Mouse (Mus musculus): ENCODE measurements around the gene Adamts18. TPM values are rescaled to one million over a fixed set of nuclear protein-coding genes. Genes with fewer than 3 reads are reported as not detected.

Gene Adamts18
- total and polyA plus RNA-seq, 2 experiments from 2014 or later, result 0.04 to 0.20 TPM

DNA sequence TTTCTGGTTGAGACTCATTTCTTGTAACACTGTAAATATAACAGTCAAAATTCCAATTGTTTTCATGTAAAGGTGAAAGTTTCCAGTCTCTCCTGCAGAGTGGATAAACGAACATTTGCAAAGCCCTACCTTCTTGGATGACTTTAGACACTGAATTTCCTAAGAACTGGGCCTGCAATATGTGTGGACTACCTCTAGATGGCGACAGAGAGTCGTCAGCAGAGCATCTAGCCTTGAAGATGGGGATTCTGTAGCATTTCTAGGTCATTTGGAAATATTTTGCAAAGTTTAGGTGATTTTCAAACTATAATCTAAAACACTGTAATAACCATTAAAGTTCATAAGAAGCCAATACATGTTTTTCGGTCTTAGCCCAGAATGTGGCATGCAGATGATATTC is 3.1 kb upstream of the Adamts18 start:
- whole genome bisulfite sequencing, result 38% methylated on average over 4 of the region's 4 CpGs
- TF ChIP-seq CTCF (IDR thresholded peaks at IDR 0.05; ENCODE audit: low read depth), result peak; percentile 69
- TF ChIP-seq EP300 (IDR thresholded peaks at IDR 0.05; ENCODE audit: low read depth), result no peak
- no peak for ATAC-seq (ENCODE audit: insufficient read depth, low read depth)
- Histone ChIP-seq H3K4me2 (ENCODE audit: low read depth, low read length) (no peak overlapping the region), H3K9ac (replicated peaks; ENCODE audit: low read depth, low read length) (no peak overlapping the region), H3K36me3 (replicated peaks; ENCODE audit: control insufficient read depth, insufficient read depth, low read length) (no peaks in the 10 kb centered on the region), H3K9me3 (replicated peaks; ENCODE audit: control insufficient read depth, low read length) (0 out of 2 replicates have a peak, but pooled peaks cover 3% of the 10 kb centered on the region), H3K4me3 (ENCODE audit: low read depth, low read length) (no peak overlapping the region), H3K27me3 (ENCODE audit: control insufficient read depth, insufficient read depth, low read length) (peaks cover 42% of the 10 kb centered on the region), H3K4me1 (ENCODE audit: control insufficient read depth, insufficient read depth) (0 out of 2 replicates have a peak, but pooled peaks cover 5% of the 10 kb centered on the region), H3K27ac (ENCODE audit: low read depth) (no peak overlapping the region)
- DNase-seq (ENCODE audit: low spot score), result no peak

DNA sequence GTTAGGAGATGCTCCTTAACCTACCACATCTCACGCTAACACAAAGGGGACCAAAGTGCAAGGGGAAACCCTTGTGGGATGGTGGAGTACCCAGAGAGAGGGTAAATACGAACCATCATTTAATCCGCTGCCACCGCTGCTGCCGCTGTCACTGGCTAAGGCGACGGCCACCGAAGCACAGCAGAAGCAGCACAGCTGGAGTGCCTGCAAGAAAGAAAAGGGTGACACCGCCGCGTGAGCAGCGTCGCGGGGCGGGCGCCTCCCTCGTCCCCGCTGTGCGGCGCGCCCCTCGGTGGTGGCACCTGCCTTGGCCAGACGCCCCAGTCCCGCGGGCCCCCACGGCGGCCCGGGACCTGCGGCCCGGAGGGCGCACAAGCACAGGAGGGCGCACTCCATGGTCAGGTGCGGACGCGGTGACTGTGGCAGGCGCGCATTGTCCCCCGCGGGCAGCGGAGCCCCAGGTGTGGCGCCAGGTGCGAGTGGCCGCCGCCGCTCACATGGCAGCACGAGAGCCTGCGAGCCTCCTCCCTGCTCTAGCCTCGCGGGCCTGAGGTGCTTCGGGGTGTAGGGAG is 371 bp downstream of the Adamts18 start:
- TF ChIP-seq EP300 (IDR thresholded peaks at IDR 0.05; ENCODE audit: low read depth) (no peak), CTCF (IDR thresholded peaks at IDR 0.05; ENCODE audit: low read depth) (no peak)
- Histone ChIP-seq H3K4me1 (ENCODE audit: control insufficient read depth, insufficient read depth) (0 out of 2 replicates have a peak, but pooled peaks cover 5% of the 10 kb centered on the region), H3K36me3 (replicated peaks; ENCODE audit: control insufficient read depth, insufficient read depth, low read length) (no peaks in the 10 kb centered on the region), H3K4me3 (ENCODE audit: low read depth, low read length) (peak overlapping the region; percentile 46), H3K27ac (ENCODE audit: low read depth) (no peak overlapping the region), H3K9me3 (replicated peaks; ENCODE audit: control insufficient read depth, low read length) (0 out of 2 replicates have a peak, but pooled peaks cover 3% of the 10 kb centered on the region), H3K9ac (replicated peaks; ENCODE audit: low read depth, low read length) (no peak overlapping the region), H3K4me2 (ENCODE audit: low read depth, low read length) (peak overlapping the region; percentile 62), H3K27me3 (ENCODE audit: control insufficient read depth, insufficient read depth, low read length) (peaks cover 49% of the 10 kb centered on the region)
- DNase-seq (ENCODE audit: low spot score), result no peak
- no peak for ATAC-seq (ENCODE audit: insufficient read depth, low read depth)
- WGBS, result 1% methylated on average over 42 of the region's 50 CpGs

DNA sequence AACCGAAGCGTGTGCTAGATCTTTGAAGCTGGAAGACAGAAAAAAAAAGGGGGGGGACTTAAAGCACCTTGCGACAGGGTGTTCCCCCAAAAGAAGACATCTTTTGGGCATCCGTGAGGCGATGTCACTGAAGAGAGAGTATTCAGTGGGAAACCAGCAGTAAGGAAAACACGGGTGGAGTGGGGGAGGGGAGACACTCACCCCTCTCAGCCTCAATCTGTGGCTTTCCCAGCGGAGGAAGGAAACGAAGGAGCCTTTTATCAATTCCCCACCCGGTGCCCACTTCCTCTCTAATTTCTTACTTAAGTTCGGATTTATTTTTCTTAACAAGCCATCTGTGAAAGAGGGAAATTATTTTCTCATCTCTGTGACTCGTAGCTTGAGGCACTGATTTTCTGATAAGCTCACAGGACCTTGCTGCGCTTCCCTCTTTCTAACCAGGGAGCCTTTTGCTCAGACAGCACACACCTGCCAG is 895 bp downstream of the Adamts18 start:
- Histone ChIP-seq H3K9me3 (replicated peaks; ENCODE audit: control insufficient read depth, low read length) (0 out of 2 replicates have a peak, but pooled peaks cover 3% of the 10 kb centered on the region), H3K4me3 (ENCODE audit: low read depth, low read length) (peak overlapping the region; percentile 46), H3K4me2 (ENCODE audit: low read depth, low read length) (peak overlapping the region; percentile 62; the same call in 1 of the 2 replicates), H3K27me3 (ENCODE audit: control insufficient read depth, insufficient read depth, low read length) (peaks cover 49% of the 10 kb centered on the region), H3K36me3 (replicated peaks; ENCODE audit: control insufficient read depth, insufficient read depth, low read length) (no peaks in the 10 kb centered on the region), H3K27ac (ENCODE audit: low read depth) (no peak overlapping the region), H3K9ac (replicated peaks; ENCODE audit: low read depth, low read length) (no peak overlapping the region), H3K4me1 (ENCODE audit: control insufficient read depth, insufficient read depth) (0 out of 2 replicates have a peak, but pooled peaks cover 5% of the 10 kb centered on the region)
- WGBS, result 20% methylated on average over 12 of the region's 12 CpGs
- ATAC-seq (ENCODE audit: insufficient read depth, low read depth), result no peak
- TF ChIP-seq CTCF (IDR thresholded peaks at IDR 0.05; ENCODE audit: low read depth) (no peak), EP300 (IDR thresholded peaks at IDR 0.05; ENCODE audit: low read depth) (no peak)
- DNase-seq (ENCODE audit: low spot score), result no peak

DNA sequence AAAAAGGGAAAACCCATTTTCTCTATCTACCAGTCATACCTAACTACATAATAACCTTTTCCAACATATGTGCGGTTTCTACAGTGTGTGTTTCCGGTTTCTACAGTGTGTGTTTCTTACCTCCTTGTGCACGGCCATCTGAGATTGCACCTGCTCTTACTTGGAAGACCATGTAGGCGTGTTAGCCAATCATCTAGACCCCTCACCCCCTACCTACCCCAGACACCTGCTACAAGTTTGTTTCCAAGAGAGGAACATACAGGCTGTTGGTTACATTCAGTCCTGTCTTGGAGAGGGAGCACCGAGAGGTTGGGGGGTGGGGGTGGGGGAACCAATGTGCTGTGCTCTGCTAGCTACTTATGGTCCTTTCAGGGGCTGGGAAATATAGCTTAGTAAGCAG is 1.9 kb downstream of the Adamts18 start:
- H3K4me2 ChIP-seq (ENCODE audit: low read depth, low read length), result no peak overlapping the region
- 0 out of 2 replicates have a peak, but pooled peaks cover 5% of the 10 kb centered on the region for H3K4me1 ChIP-seq (ENCODE audit: control insufficient read depth, insufficient read depth)
- 77% methylated on average over 5 of the region's 5 CpGs for WGBS
- H3K36me3 ChIP-seq (replicated peaks; ENCODE audit: control insufficient read depth, insufficient read depth, low read length), result no peaks in the 10 kb centered on the region
- peaks cover 49% of the 10 kb centered on the region for H3K27me3 ChIP-seq (ENCODE audit: control insufficient read depth, insufficient read depth, low read length)
- DNase-seq (ENCODE audit: low spot score) (no peak), ATAC-seq (ENCODE audit: insufficient read depth, low read depth) (no peak)
- H3K27ac ChIP-seq (ENCODE audit: low read depth), result no peak overlapping the region
- H3K9me3 ChIP-seq (replicated peaks; ENCODE audit: control insufficient read depth, low read length), result 0 out of 2 replicates have a peak, but pooled peaks cover 2% of the 10 kb centered on the region
- TF ChIP-seq EP300 (IDR thresholded peaks at IDR 0.05; ENCODE audit: low read depth) (no peak), CTCF (IDR thresholded peaks at IDR 0.05; ENCODE audit: low read depth) (no peak)
- H3K9ac ChIP-seq (replicated peaks; ENCODE audit: low read depth, low read length), result no peak overlapping the region
- H3K4me3 ChIP-seq (ENCODE audit: low read depth, low read length), result no peak overlapping the region

DNA sequence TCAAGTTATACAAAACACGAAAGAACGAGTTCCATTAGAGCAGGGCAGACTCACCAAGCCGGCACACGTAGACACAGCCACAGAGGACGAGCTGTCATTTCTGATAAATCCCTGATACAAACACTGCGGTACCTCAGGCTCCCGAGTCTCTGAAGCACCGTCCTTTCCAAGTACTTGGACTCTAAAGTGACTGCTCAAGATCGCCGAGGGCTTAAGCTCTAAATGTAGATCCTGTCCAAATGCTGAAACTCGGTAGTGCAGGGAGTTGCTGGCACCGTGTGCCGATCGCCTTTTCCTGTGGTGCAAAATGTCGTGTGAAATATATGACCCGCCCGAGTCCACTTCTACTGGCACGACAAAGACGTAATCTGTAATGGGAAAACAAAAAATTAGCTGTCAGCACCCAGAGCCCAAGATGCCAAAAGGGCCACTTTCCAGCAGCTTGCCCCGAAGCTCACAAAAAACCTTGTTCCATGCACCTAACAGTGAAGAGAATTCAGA is 3.7 kb downstream of the Adamts18 start:
- Histone ChIP-seq H3K4me3 (ENCODE audit: low read depth, low read length) (no peak overlapping the region), H3K9ac (replicated peaks; ENCODE audit: low read depth, low read length) (no peak overlapping the region), H3K27ac (ENCODE audit: low read depth) (no peak overlapping the region), H3K36me3 (replicated peaks; ENCODE audit: control insufficient read depth, insufficient read depth, low read length) (no peaks in the 10 kb centered on the region), H3K27me3 (ENCODE audit: control insufficient read depth, insufficient read depth, low read length) (peaks cover 39% of the 10 kb centered on the region), H3K4me2 (ENCODE audit: low read depth, low read length) (no peak overlapping the region), H3K4me1 (ENCODE audit: control insufficient read depth, insufficient read depth) (0 out of 2 replicates have a peak, but pooled peaks cover 5% of the 10 kb centered on the region), H3K9me3 (replicated peaks; ENCODE audit: control insufficient read depth, low read length) (no peaks in the 10 kb centered on the region)
- ATAC-seq (ENCODE audit: insufficient read depth, low read depth) (no peak), DNase-seq (ENCODE audit: low spot score) (no peak)
- TF ChIP-seq CTCF (IDR thresholded peaks at IDR 0.05; ENCODE audit: low read depth) (no peak), EP300 (IDR thresholded peaks at IDR 0.05; ENCODE audit: low read depth) (no peak)
- WGBS, result 41% methylated on average over 20 of the region's 20 CpGs

All from heart, postnatal 0 days (tissue).